Mouse (Mus musculus) hindbrain, embryonic 12.5 days (tissue): ENCODE measurements around the gene Rims3. TPM values are rescaled to one million over a fixed set of nuclear protein-coding genes. Genes with fewer than 3 reads are reported as not detected.

Source experiments
- ATAC-seq: fragments of 200-750 bp; cut with Nextera tagmentation; 2 replicates; pipeline ENCODE4 v1.8.0; 2017; ENCODE audit warnings: moderate TSS enrichment; ENCODE audit not compliant: low FRiP score
- H3K27ac ChIP-seq: fragments of 300-500 bp; sonication (generic); 2 replicates; pipeline ENCODE4 v1.5.1; 2016; ENCODE audit warnings: mild to moderate bottlenecking
- H3K27me3 ChIP-seq: fragments of 300-500 bp; sonication (generic); 2 replicates; pipeline ENCODE4 v1.6.1; 2016; ENCODE audit warnings: mild to moderate bottlenecking
- H3K36me3 ChIP-seq: fragments of 300-500 bp; sonication (generic); 2 replicates; pipeline ENCODE4 v1.6.1; 2016; ENCODE audit warnings: mild to moderate bottlenecking
- H3K4me1 ChIP-seq: fragments of 300-500 bp; sonication (generic); 2 replicates; pipeline ENCODE4 v1.6.1; 2016
- H3K4me2 ChIP-seq: fragments of 300-500 bp; sonication (generic); replicated peaks from 2 replicates; pipeline ENCODE4 v1.6.1; 2016; ENCODE audit warnings: mild to moderate bottlenecking
- H3K4me3 ChIP-seq: fragments of 300-500 bp; sonication (generic); 2 replicates; pipeline ENCODE4 v1.5.1; 2016; ENCODE audit warnings: mild to moderate bottlenecking
- H3K9ac ChIP-seq: fragments of 300-500 bp; sonication (generic); 2 replicates; pipeline ENCODE4 v1.6.1; 2016; ENCODE audit warnings: mild to moderate bottlenecking, moderate library complexity
- H3K9me3 ChIP-seq: fragments of 300-500 bp; sonication (generic); replicated peaks from 2 replicates; pipeline ENCODE4 v1.6.1; 2016; ENCODE audit warnings: mild to moderate bottlenecking
- WGBS: fragments of 180-500 bp; shearing (Covaris S2); methylation state at CpG from one replicate; pipeline ENCODE4 v1.1.7; 2016; 5-methylcytosine and 5-hydroxymethylcytosine counted together
- polyA plus RNA-seq: library from polyadenylated mRNA; unstranded; fragments of >200 nt; fragmentation: Nextera tagmentation; extraction: Ambion mirVana; gene quantifications from 2 replicates; pipeline ENCODE4 v1.2.1, GENCODE M21; 2016

The Rims3 gene
- polyA plus RNA-seq, 1 experiment from 2014 or later = 9.2 TPM

DNA sequence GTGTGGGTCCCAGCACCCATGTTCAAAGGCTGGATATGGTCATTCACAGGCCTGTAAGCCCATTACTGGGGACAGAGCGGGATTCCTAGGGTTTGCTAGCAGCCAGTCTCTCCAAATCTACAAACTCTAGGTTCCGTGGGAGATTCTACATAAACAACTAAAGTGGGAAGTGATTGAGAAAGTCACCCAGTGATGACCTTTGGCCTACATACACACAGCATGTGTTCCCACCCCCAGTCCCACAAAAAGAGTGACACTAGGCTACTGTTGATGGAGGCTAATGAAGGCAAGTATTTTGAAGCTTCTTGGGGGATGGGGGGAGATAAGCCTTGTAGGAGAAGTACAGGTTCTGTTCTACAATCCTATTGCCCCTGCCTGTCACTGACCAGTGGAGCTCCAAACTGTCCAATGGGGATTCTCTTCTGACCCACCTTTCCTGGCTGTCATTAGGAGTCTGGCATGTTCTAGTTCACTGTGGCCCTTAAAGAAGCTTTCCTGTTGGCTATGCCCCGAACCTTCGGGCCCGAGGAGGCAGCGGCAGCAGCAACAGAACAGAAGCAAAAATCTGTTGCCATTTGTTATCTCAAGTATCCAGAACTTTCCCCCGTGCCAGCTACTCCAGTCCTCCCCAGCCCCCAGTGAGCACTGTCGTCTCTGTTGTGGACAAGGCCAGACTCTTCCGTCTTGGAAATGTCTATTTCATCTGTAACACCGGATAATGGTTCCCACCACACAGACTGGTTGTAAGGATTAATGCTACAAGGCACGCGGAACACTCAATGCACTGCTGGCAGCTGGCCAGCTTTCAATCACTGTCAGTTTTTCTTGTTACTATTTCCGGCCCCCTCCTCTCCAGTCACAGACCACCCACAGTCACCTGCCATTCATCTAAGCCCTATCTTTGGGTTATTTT is 30.8 kb downstream of the Rims3 start:
- no peak overlapping the region for H3K9ac ChIP-seq
- H3K4me2 ChIP-seq = no peak overlapping the region
- H3K9me3 ChIP-seq = no peaks in the 10 kb centered on the region
- peaks cover 39% of the 10 kb centered on the region for H3K4me1 ChIP-seq
- H3K27me3 ChIP-seq = 0 out of 2 replicates have a peak, but pooled peaks cover 10% of the 10 kb centered on the region
- ATAC-seq = no peak
- no peak overlapping the region for H3K27ac ChIP-seq
- no peaks in the 10 kb centered on the region for H3K36me3 ChIP-seq
- WGBS = 39% methylated on average over 13 of the region's 13 CpGs
- H3K4me3 ChIP-seq = no peak overlapping the region

DNA sequence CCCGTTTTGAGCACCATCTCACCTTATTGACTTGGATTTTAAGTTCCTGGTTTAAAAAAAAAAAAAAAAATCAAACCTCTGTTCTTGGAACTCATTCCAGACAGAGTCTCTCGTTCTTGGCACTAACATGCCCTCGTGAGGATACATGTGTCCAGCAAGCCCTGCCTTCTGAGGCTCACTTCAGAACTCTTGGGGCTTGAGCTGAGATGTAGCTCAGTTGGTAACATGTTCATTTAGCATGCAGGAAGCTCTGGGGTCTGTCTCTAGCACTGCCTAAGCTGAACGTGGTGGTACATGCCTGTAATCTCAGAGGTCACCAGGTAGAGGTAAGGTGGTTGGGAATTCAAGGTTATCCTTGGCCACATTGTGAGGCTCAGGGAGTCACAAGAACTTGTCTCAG is 31.5 kb downstream of the Rims3 start:
- H3K4me3 ChIP-seq = no peak overlapping the region
- no peak overlapping the region for H3K9ac ChIP-seq
- no peaks in the 10 kb centered on the region for H3K36me3 ChIP-seq
- H3K27ac ChIP-seq = no peak overlapping the region
- H3K9me3 ChIP-seq = no peaks in the 10 kb centered on the region
- 0 out of 2 replicates have a peak, but pooled peaks cover 7% of the 10 kb centered on the region for H3K27me3 ChIP-seq
- H3K4me1 ChIP-seq = peaks cover 44% of the 10 kb centered on the region
- ATAC-seq = no peak
- WGBS = 48% methylated on average over 4 of the region's 4 CpGs
- H3K4me2 ChIP-seq = no peak overlapping the region

GRCm38 (mm10) chr4:120886811-120887210 is 32.2 kb downstream of the Rims3 start:
- Histone ChIP-seq H3K27ac (no peak overlapping the region), H3K36me3 (no peaks in the 10 kb centered on the region), H3K4me3 (no peak overlapping the region), H3K9ac (no peak overlapping the region), H3K4me1 (peaks cover 42% of the 10 kb centered on the region), H3K4me2 (no peak overlapping the region), H3K27me3 (0 out of 2 replicates have a peak, but pooled peaks cover 9% of the 10 kb centered on the region), H3K9me3 (no peaks in the 10 kb centered on the region)
- no peak for ATAC-seq
- 86% methylated on average over 5 of the region's 5 CpGs for WGBS

DNA sequence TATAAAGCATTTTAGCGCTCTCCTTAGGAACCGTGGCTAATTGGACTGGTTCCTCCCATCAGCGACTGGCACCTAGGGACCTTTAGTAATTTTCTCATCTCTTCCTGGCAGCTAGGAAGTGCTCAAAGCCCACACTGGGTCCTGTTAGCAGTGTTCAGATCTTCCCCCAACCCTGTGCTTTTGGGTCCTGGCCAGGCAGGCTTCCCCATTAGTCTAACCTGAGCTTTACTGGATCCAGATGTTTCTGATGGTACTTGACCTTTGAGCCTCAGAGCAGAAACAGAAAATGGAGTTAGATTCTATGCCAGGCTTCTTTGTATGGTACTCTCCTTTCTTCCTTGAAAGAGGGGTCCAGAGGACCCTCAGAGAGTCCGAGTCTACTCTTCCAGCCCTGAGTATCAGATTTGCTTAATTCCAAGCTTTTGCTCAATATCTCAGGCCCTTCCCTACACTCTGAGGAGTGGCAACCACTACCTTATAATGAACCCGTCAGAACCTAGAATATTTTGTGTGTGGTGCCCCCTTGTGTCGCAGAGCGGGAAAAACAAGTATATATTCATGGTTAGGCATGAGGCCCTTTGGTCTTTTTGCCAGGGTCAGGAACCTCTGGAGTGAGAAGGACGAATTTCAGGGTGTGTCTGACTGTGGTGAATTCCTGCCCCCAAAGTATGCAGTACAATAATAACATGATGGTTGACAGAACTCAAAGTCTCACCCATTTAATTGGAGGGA is 32.9 kb downstream of the Rims3 start:
- no peak for ATAC-seq
- Histone ChIP-seq H3K4me1 (peaks cover 35% of the 10 kb centered on the region), H3K9me3 (no peaks in the 10 kb centered on the region), H3K27me3 (0 out of 2 replicates have a peak, but pooled peaks cover 9% of the 10 kb centered on the region), H3K9ac (no peak overlapping the region), H3K27ac (no peak overlapping the region), H3K36me3 (no peaks in the 10 kb centered on the region), H3K4me3 (no peak overlapping the region), H3K4me2 (no peak overlapping the region)
- WGBS = 33% methylated on average over 8 of the region's 8 CpGs

- no peak for ATAC-seq
- WGBS = 74% methylated on average over 8 of the region's 8 CpGs
- H3K27ac ChIP-seq = no peak overlapping the region
Measured at GRCm38 (mm10) chr4:120888884-120889283, 34.3 kb downstream of the Rims3 start.

GRCm38 (mm10) chr4:120890754-120891440 is 36.3 kb downstream of the Rims3 start:
- H3K9ac ChIP-seq = no peak overlapping the region
- no peak overlapping the region for H3K4me3 ChIP-seq
- 60% methylated on average over 11 of the region's 11 CpGs for WGBS
- ATAC-seq = peak; percentile 73
- H3K27ac ChIP-seq = peak overlapping the region; percentile 53
- H3K36me3 ChIP-seq = no peaks in the 10 kb centered on the region
- peaks cover 23% of the 10 kb centered on the region for H3K4me1 ChIP-seq
- H3K4me2 ChIP-seq = no peak overlapping the region
- H3K9me3 ChIP-seq = no peaks in the 10 kb centered on the region
- H3K27me3 ChIP-seq = 0 out of 2 replicates have a peak, but pooled peaks cover 9% of the 10 kb centered on the region

More at GRCm38 (mm10) chr4:120888884-120889283, 34.3 kb downstream of the Rims3 start:
- Histone ChIP-seq H3K4me3 (no peak overlapping the region), H3K9me3 (no peaks in the 10 kb centered on the region), H3K9ac (no peak overlapping the region), H3K4me2 (no peak overlapping the region), H3K27me3 (0 out of 2 replicates have a peak, but pooled peaks cover 9% of the 10 kb centered on the region), H3K36me3 (no peaks in the 10 kb centered on the region), H3K4me1 (peaks cover 28% of the 10 kb centered on the region)

DNA sequence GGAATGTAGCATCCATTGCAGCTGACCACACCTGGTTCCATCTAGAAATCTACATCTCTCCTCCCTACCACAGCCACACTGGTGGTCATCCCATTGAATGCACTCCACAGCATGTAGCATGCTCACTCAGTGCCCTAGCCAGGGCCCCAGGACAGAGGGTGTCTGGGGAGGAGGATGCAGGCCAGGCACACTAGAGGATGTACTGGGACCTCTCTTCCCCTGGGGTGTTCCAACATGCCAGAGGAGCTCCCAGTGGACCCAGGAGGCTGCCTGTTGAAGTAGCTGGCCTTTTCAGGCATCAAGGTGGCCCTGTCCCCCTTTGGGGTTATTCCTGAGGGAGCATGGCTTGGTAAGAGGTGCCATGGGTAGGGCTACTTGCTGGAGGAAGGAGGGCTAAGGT is 37.3 kb downstream of the Rims3 start:
- H3K4me1 ChIP-seq = peaks cover 20% of the 10 kb centered on the region
- no peak overlapping the region for H3K9ac ChIP-seq
- no peak overlapping the region for H3K4me2 ChIP-seq
- H3K27ac ChIP-seq = no peak overlapping the region
- ATAC-seq = no peak
- H3K27me3 ChIP-seq = 0 out of 2 replicates have a peak, but pooled peaks cover 2% of the 10 kb centered on the region
- H3K36me3 ChIP-seq = no peaks in the 10 kb centered on the region
- H3K9me3 ChIP-seq = no peaks in the 10 kb centered on the region
- H3K4me3 ChIP-seq = no peak overlapping the region

DNA sequence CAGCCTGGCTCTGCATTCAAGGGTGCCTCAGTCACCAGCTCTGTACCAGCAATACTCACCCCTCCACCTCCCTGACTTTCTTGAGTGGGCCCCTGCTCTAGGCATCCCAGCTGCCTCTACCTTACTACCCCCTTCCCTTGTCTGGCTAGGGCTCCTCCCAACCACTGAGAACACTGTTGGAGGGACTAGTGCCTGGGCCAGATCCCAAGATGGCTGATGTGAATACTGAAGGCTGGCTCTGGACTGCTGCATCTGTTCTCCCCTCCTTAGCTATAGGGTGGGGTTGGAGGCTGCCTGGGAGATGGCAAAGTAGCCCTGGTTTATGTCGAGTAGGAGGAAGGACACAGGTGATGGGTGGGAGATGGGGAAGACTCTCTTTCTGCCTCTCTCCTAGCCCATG is 37.9 kb downstream of the Rims3 start:
- WGBS = 74% methylated on average over 1 of the region's 1 CpGs
- H3K4me1 ChIP-seq = peaks cover 20% of the 10 kb centered on the region
- no peak for ATAC-seq
- H3K27ac ChIP-seq = no peak overlapping the region
- no peak overlapping the region for H3K4me2 ChIP-seq
- H3K4me3 ChIP-seq = no peak overlapping the region
- H3K36me3 ChIP-seq = no peaks in the 10 kb centered on the region
- H3K9me3 ChIP-seq = no peaks in the 10 kb centered on the region
- 0 out of 2 replicates have a peak, but pooled peaks cover 2% of the 10 kb centered on the region for H3K27me3 ChIP-seq
- no peak overlapping the region for H3K9ac ChIP-seq

GRCm38 (mm10) chr4:120893656-120894401 is 39.2 kb downstream of the Rims3 start:
- H3K27ac ChIP-seq = no peak overlapping the region
- no peak overlapping the region for H3K4me2 ChIP-seq
- H3K4me3 ChIP-seq = no peak overlapping the region
- WGBS = 77% methylated on average over 11 of the region's 11 CpGs
- no peak for ATAC-seq
- peaks cover 20% of the 10 kb centered on the region for H3K4me1 ChIP-seq
- no peaks in the 10 kb centered on the region for H3K9me3 ChIP-seq
- no peak overlapping the region for H3K9ac ChIP-seq
- H3K36me3 ChIP-seq = no peaks in the 10 kb centered on the region
- H3K27me3 ChIP-seq = 0 out of 2 replicates have a peak, but pooled peaks cover 2% of the 10 kb centered on the region

- no peak for ATAC-seq
- Histone ChIP-seq H3K4me2 (no peak overlapping the region), H3K4me1 (peaks cover 16% of the 10 kb centered on the region), H3K27ac (no peak overlapping the region), H3K9ac (no peak overlapping the region), H3K36me3 (no peaks in the 10 kb centered on the region), H3K27me3 (0 out of 2 replicates have a peak, but pooled peaks cover 2% of the 10 kb centered on the region), H3K4me3 (no peak overlapping the region), H3K9me3 (no peaks in the 10 kb centered on the region)
- WGBS = 72% methylated on average over 11 of the region's 11 CpGs
Measured at GRCm38 (mm10) chr4:120894584-120894983, 40.0 kb downstream of the Rims3 start.

DNA sequence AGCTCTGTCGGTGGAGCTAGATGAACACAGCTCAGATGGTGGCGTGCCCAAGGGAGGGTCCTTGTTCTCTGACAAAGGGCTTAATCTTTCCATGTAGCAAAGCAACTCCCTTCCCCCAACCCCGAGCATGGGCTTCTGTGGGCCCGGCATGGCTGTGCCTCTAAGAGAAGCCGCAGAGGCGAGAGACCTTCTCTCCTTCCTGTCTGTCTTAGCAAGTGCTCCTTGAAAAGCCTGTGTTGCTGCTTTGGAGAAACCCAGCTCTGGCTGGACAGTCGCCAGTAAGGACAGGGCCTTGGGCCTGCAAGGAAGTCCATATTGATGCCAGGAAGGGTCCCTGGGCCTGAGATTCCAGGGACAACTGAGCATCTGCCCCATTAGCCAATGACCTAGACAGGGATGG is 40.6 kb downstream of the Rims3 start:
- peaks cover 13% of the 10 kb centered on the region for H3K4me1 ChIP-seq
- H3K9me3 ChIP-seq = no peaks in the 10 kb centered on the region
- H3K27ac ChIP-seq = no peak overlapping the region
- no peak for ATAC-seq
- no peak overlapping the region for H3K4me2 ChIP-seq
- no peak overlapping the region for H3K4me3 ChIP-seq
- 85% methylated on average over 7 of the region's 7 CpGs for WGBS
- no peaks in the 10 kb centered on the region for H3K36me3 ChIP-seq
- H3K9ac ChIP-seq = no peak overlapping the region
- 0 out of 2 replicates have a peak, but pooled peaks cover 2% of the 10 kb centered on the region for H3K27me3 ChIP-seq
